Mouse (Mus musculus) liver, postnatal 0 days (tissue): ENCODE measurements around the gene Rtkn2.

Experiments used
- CTCF ChIP-seq: sonication (generic); IDR thresholded peaks from 2 replicates; pipeline ENCODE4 v1.5.1; 2016; ENCODE audit warnings: antibody characterized with exemption, low read depth
- EP300 ChIP-seq: IDR thresholded peaks from 2 replicates; pipeline ENCODE4 v1.6.1; 2016; ENCODE audit warnings: antibody characterized with exemption, low read depth, mild to moderate bottlenecking

DNA sequence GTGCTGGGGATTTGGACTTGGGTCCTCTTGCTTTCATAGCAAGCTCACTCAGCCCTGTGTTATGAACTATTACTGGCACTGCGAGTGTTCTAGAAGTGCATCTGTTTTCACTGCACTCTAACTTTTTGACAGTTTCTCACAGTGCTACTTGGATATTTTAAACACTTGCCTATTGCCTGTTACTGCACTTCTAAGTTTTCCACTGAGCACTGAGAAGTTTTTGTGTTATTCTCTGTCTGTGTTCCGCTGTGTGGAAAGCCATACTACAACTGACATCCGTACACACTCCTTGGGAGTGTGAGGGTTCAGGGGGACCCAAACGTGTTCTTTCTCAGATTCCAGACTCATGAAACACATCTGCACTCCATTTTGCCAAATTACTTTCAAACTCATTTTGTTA is 107.6 kb downstream of the Rtkn2 start:
- no peak for TF ChIP-seq CTCF
- no peak for TF ChIP-seq EP300
